Mouse (Mus musculus) liver, embryonic 14.5 days (tissue): ENCODE data around the gene Tube1.

Source experiments
- CTCF ChIP-seq: IDR thresholded peaks from 2 replicates; pipeline ENCODE4 v1.5.1; 2016; ENCODE audit warnings: antibody characterized with exemption, low read depth, control low read depth
- EP300 ChIP-seq: IDR thresholded peaks from 2 replicates; pipeline ENCODE4 v1.6.1; 2016; ENCODE audit warnings: antibody characterized with exemption, low read depth

DNA sequence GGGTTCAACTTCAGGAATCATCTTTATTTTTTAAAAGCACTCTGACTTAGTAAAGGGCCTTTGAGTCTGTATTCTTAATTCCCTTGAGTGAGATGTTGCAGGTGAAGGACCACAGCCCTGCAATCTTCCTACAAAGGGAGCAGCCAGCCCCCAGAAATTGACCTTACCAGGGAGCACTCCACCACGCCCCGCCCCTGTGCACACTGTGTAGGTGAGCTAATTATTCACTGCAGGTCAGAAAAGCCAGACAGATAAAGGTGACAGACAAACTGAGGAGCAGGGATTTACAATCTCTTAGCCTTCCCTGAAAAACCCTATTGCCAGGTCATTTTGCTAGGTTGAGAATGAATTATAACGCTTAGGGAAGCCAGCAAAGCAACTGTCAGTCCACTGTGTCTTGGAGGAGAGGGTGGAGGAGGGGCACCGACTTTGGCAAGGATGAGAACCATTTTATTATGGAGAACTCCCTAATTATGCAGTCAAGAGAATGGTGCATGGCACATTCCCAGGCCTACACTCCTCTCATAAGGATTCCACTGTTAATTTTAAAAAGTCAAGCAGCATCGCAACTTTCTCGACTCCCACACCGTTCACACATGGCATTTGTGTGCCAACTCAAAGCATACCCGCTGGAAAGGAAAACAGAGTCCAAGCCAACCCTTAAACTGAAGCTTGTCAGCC, 51.2 kb downstream of the Tube1 start:
- no peak for TF ChIP-seq CTCF
- no peak for TF ChIP-seq EP300
